Mouse (Mus musculus) G1E (cell line): ENCODE measurements around the gene Slc18a2.

Source experiments
- CTCF ChIP-seq: IDR thresholded peaks from 2 replicates; pipeline ENCODE4 v1.5.1; 2012; ENCODE audit warnings: low read depth, low read length, inconsistent platforms, mixed read lengths
- GATA1 ChIP-seq: IDR thresholded peaks from 2 replicates; pipeline ENCODE4 v1.6.1; 2012; ENCODE audit warnings: borderline replicate concordance, low read length, inconsistent platforms, mixed read lengths
- GATA2 ChIP-seq: IDR thresholded peaks from 2 replicates; pipeline ENCODE4 v1.6.1; 2012; ENCODE audit warnings: low read depth, low read length, inconsistent platforms, borderline replicate concordance

DNA sequence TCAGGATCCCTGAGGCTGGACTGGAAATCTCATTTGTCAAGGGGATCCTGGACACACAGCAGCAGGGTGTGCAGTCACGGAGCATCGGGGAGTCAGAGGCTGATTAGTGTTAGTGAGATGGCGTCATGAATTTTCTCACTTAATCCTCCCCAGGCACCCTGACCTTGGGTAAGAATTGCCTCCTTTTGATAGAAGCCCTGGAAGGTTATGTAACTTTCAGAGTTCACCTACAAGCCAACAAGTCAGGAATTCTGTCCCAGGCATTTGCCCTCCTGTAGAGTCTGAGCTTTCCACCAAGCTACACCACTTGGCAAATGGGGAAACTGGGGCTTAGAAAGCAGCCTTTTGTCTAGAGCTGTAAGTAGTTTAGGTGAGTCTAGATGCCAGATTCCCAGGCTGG lies 39.6 kb upstream of the Slc18a2 start:
- TF ChIP-seq GATA1 (no peak), CTCF (no peak), GATA2 (no peak)
